Mouse (Mus musculus) liver, postnatal 0 days (tissue): ENCODE measurements around the gene Hist2h3c1.

ENCODE experiments used
- CTCF ChIP-seq: sonication (generic); IDR thresholded peaks from 2 replicates; pipeline ENCODE4 v1.5.1; 2016; ENCODE audit warnings: antibody characterized with exemption, low read depth
- EP300 ChIP-seq: IDR thresholded peaks from 2 replicates; pipeline ENCODE4 v1.6.1; 2016; ENCODE audit warnings: antibody characterized with exemption, low read depth, mild to moderate bottlenecking

GRCm38 (mm10) chr3:96269511-96270474, 23.3 kb downstream of the Hist2h3c1 start, which contains the start of gene Hist2h2bb:
- TF ChIP-seq EP300 (peak; percentile 86), CTCF (no peak; the same call in 1 of the 2 replicates)
